Mouse (Mus musculus) lung, adult 2 months (tissue): ENCODE data around the gene Sec14l5. TPM values are rescaled to one million over a fixed set of nuclear protein-coding genes. Genes with fewer than 3 reads are reported as not detected.

Experiments used
- DNase-seq: peaks from one replicate; pipeline ENCODE4 v3.0.0; 2022
- H3K4me1 ChIP-seq: fragments of 200-500 bp; 2 replicates; pipeline ENCODE4 v1.6.1; 2011; ENCODE audit warnings: low read length; ENCODE audit not compliant: control insufficient read depth, insufficient read depth
- H3K4me3 ChIP-seq: fragments of 200-500 bp; replicated peaks from 2 replicates; pipeline ENCODE3; 2011; ENCODE audit warnings: low read depth, mild to moderate bottlenecking, control low read depth, low read length; ENCODE audit errors: extremely low read depth
- CTCF ChIP-seq: fragments of 200-500 bp; IDR thresholded peaks from 2 replicates; pipeline ENCODE4 v1.5.1; 2011; ENCODE audit warnings: mild to moderate bottlenecking, low read length, control low read depth; ENCODE audit not compliant: insufficient read depth
- POLR2A ChIP-seq: fragments of 200-500 bp; IDR thresholded peaks from 2 replicates; pipeline ENCODE4 v1.6.1; 2011; ENCODE audit warnings: low read depth, mild to moderate bottlenecking, control low read depth, low read length, borderline replicate concordance; ENCODE audit errors: extremely low read depth
- WGBS: fragments of 180-500 bp; shearing (Covaris S2); methylation state at CpG from one replicate; pipeline ENCODE4 v1.1.7; 2018; 5-methylcytosine and 5-hydroxymethylcytosine counted together
- polyA plus RNA-seq: library from polyadenylated mRNA; depleted of rRNA; stranded (reverse); fragments of >200 nt; gene quantifications from 2 replicates; pipeline ENCODE4 v1.2.3, GENCODE M21; 2012

The Sec14l5 gene
- polyA plus RNA-seq, 1 experiment = 2.9 TPM

GRCm38 (mm10) chr16:5172636-5173035 lies 25.7 kb downstream of the Sec14l5 start:
- Histone ChIP-seq H3K4me1 (no peaks in the 10 kb centered on the region), H3K4me3 (no peak overlapping the region)
- WGBS = 73% methylated on average over 6 of the region's 6 CpGs
- no peak for DNase-seq
- TF ChIP-seq POLR2A (no peak), CTCF (no peak)

GRCm38 (mm10) chr16:5183310-5183975 lies 36.5 kb downstream of the Sec14l5 start:
- TF ChIP-seq CTCF = no peak
- no peak for TF ChIP-seq POLR2A
- Histone ChIP-seq H3K4me3 (no peak overlapping the region), H3K4me1 (no peaks in the 10 kb centered on the region)
- DNase-seq = no peak
- 78% methylated on average over 18 of the region's 18 CpGs for WGBS

- DNase-seq = no peak
- Histone ChIP-seq H3K4me1 (no peaks in the 10 kb centered on the region), H3K4me3 (no peak overlapping the region)
- WGBS = 45% methylated on average over 8 of the region's 8 CpGs
- TF ChIP-seq POLR2A (no peak), CTCF (no peak)
Measured at GRCm38 (mm10) chr16:5184101-5184500, 37.2 kb downstream of the Sec14l5 start.

GRCm38 (mm10) chr16:5184956-5185355 lies 38.0 kb downstream of the Sec14l5 start:
- DNase-seq = no peak
- Histone ChIP-seq H3K4me3 (no peak overlapping the region), H3K4me1 (no peaks in the 10 kb centered on the region)
- 74% methylated on average over 5 of the region's 5 CpGs for WGBS
- TF ChIP-seq POLR2A = no peak
- no peak for TF ChIP-seq CTCF

- WGBS = 39% methylated on average over 7 of the region's 7 CpGs
- Histone ChIP-seq H3K4me3 (no peak overlapping the region), H3K4me1 (no peaks in the 10 kb centered on the region)
- TF ChIP-seq CTCF (no peak), POLR2A (no peak)
- no peak for DNase-seq
Measured at GRCm38 (mm10) chr16:5185691-5186090, 38.8 kb downstream of the Sec14l5 start.

- WGBS = 46% methylated on average over 7 of the region's 7 CpGs
- H3K4me1 ChIP-seq = no peaks in the 10 kb centered on the region
- TF ChIP-seq POLR2A (no peak), CTCF (no peak)
- DNase-seq = no peak
- no peak overlapping the region for H3K4me3 ChIP-seq
Measured at GRCm38 (mm10) chr16:5186234-5186633, 39.3 kb downstream of the Sec14l5 start.

GRCm38 (mm10) chr16:5195080-5195479 lies 48.2 kb downstream of the Sec14l5 start:
- WGBS = 20% methylated on average over 6 of the region's 6 CpGs
- peak; percentile 34 for DNase-seq
- TF ChIP-seq POLR2A = no peak
- TF ChIP-seq CTCF = peak; percentile 73
- Histone ChIP-seq H3K4me1 (no peaks in the 10 kb centered on the region), H3K4me3 (no peak overlapping the region)

GRCm38 (mm10) chr16:5202681-5203080 lies 55.8 kb downstream of the Sec14l5 start:
- Histone ChIP-seq H3K4me1 (no peaks in the 10 kb centered on the region; the same call in 1 of the 2 replicates), H3K4me3 (peak overlapping the region; percentile 83)
- 11% methylated on average over 4 of the region's 4 CpGs for WGBS
- DNase-seq = peak; percentile 59
- no peak for TF ChIP-seq POLR2A
- TF ChIP-seq CTCF = peak; percentile 80

GRCm38 (mm10) chr16:5203200-5203599 lies 56.3 kb downstream of the Sec14l5 start:
- under 1% methylated on average over 36 of the region's 36 CpGs for WGBS
- TF ChIP-seq POLR2A (no peak), CTCF (no peak)
- peak; percentile 35 for DNase-seq
- peak overlapping the region; percentile 83 for H3K4me3 ChIP-seq
- H3K4me1 ChIP-seq = no peaks in the 10 kb centered on the region; the same call in 1 of the 2 replicates

GRCm38 (mm10) chr16:5203668-5204433 lies 56.9 kb downstream of the Sec14l5 start, which contains the start of gene Nagpa:
Gene Nagpa, minus strand, starts transcription at chr16:5204012.
- Histone ChIP-seq H3K4me1 (no peaks in the 10 kb centered on the region; the same call in 1 of the 2 replicates), H3K4me3 (peak within 1 kb of the TSS; percentile 83)
- no peak; the same call in 1 of the 2 replicates for TF ChIP-seq POLR2A
- no peak for TF ChIP-seq CTCF
- WGBS = 3% methylated on average over 40 of the region's 40 CpGs
- DNase-seq = peak; percentile 72
